Mouse (Mus musculus): Measurements from ENCODE around the gene Mrpl54.

Mrpl54 gene

DNA sequence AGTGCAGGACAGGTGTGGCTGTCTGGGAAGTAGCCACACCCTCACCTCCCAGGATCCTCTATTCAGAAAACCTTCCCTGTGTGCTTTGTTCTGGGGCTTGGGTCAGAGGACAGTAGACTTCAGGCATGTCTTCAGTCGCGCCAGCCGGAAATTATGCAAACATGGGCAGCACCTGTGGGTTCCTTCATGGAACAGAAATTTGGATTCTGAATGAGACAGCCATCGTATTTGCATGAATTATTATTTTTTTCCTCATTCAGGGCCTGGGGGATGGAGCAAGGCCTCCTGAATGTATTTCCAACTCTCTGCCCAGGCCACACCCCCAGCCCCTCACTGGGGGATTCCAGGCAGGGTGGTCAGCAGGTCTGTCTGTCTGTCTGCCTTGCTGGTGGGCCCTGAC is 5.7 kb downstream of the Mrpl54 start:
- no peak for DNase-seq (ENCODE audit: low read depth)

DNA sequence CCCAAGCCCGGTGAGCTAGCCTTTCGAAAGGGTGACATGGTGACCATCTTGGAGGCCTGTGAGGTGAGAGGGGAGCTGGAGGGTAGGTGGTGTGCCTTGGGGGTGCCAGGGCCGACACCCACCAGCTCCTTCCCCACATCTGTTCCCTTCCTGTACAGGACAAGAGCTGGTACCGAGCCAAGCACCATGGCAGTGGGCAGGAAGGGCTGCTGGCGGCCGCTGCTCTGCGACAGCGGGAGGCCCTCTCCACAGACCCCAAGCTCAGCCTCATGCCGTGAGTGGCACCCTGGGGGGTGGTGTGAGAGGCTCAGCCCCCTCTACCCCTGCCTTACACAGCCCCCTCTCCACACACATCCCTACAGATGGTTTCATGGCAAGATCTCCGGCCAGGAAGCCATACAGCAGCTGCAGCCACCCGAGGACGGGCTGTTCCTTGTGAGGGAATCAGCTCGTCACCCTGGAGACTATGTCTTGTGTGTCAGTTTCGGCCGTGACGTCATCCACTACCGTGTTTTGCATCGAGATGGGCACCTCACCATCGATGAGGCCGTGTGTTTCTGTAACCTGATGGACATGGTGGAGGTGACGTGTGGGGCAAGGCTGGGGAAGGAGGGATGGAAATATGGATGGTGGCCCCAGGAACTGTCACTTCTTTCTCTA is 7.4 kb downstream of the Mrpl54 start:
- no peak for DNase-seq (ENCODE audit: low read depth)

DNA sequence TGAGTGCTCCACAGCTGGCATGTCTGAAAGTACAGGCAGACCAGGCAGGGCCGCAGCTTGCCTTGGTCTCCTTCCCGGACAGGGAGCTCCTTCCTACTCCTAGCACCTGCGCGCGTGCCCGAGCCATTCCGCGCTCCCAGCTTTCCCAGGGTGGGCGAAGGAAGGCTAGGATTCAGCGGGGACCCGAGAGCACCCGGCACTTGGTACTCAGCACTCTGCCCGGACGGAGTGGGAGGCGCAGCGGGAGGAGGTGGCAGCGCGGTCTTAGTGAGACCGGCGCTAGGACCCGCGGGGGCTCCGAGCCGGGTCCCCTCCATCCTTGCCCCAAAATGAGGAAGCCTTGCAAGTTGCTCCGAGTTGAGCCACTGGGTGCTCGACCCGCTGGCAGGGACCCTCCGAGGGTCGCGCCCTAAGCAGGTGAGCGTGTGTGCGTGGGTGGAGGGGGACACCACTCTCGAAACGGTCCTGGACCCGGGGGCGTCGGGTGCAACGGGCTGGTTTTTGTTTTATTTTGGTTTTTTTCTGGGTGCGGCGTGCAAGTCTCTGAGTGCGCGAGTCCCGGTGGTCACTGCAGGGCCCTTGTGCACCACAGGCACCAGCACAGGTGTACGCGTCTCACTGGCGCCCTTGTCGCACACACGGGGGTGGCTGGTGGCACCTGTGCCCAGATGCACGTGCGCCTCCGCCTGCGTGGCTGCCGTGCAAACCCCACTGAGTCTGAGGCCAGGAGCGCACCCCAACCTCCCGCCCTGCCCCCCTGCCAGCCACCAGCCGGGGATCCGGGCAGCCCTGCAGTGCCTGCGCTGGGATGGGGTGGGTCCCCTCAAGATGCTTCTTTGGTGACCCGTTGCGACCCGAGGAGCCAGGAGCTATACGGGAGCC is 9.3 kb downstream of the Mrpl54 start:
- no peak for DNase-seq (ENCODE audit: low read depth)

DNA sequence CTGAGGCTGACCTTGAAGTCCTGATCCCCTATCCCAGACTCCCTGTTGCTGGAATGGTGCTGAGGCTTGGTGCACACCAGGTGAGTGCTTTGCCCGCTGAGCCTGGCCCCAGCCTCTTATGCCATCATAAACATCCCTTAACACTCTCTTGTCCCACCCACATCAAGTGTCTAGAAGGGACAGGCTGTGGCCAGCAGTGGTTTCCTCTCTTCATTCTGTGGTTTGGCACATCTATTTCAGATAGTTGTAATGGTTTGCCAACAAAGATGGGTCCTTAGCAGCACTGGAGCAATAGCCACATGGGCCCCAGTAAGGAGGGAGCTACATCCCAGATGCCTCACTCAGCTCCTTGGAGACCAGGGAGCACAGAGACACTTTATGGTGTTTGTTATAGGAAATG is 11.8 kb downstream of the Mrpl54 start:
- peak; percentile 85 for DNase-seq (ENCODE audit: low read depth)

DNA sequence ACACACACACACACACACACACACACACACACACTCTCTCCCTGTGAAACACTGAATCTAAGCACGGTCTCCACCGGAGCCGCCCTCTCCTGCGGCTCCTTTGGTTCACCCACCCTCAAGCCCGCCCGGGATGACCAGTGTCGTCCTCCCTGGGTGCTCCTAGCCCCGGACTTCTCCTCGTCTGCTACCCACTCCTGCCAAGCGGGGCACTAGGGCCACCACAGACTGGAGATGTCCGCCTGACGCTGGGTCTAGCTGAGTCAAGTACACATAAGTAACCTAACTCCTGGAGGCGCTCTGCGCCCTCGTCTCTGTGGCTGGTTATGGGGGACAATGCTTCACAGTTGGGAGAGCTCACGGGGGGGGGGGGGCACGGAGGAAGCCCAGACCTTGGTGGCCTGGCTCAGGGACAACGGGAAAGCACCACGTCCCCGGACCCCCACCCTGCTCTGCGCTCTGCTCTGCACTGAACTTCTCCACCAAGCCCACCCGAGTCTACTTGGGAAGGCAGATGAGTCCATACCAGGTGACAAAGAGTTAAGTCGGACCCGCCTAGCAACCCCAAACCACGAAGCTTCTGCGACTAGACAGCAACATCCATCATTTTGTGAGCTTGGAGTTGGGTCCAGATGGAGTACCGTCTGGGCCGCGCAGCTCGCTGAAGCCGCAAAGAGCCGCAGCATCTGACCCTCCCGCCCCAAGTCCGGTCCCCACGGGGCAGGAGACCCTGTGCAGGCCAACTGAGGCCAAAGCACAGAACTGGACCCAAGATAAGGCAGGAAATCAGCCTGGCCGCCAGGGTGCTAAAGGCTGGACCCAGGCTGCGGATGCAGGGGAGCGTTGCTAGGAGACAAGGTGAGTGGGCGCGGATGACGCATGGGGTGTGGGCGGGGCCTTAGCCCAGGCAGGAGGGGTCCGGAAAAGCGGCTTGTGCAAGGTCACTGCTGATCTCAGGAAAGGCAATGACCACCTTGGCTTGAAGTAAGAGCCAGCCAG is 14.0 kb downstream of the Mrpl54 start, which contains the start of gene Matk:
Gene Matk (plus strand): TSS at position 512 of the 996 bp plus-strand sequence.
- no peak for DNase-seq (ENCODE audit: low read depth)

DNA sequence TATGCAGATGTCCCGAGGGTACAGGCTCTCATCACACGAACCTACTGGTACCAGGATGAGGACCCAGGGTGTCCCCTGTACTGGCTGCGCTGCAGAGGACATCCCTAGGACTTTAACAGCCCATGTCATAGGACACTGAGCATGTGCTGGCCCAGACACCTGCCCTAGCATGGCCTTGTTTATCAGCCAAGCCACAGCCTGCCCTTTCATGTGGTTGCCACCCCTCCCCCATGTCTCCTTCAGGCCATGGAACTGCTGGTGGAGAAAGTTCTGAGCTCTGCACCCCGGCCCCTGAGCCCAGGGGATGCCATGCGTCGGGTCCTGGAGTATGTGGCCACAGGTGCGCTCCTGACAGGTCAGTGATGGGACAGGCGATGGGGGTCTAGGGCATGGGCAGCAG is 17.3 kb downstream of the Mrpl54 start:
- DNase-seq (ENCODE audit: low read depth): no peak

DNA sequence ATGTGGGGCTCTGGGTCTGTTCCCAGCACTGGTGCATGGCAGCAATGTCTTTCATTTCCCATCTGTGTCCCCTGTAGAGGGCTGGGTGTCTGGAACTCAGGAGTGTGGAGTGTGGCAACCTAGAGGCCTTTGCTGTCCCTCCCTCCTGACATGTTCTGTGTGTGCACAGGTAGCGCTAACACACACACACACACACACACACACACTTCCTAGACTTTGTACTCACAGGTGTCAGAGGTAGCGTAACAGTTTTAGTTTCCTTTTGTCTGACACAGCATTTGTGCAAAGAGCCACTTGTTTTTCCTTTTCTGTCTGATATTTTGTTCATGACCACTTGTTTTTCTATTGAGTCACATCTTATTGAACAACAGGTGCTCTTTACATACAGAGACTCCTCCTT is 18.9 kb downstream of the Mrpl54 start:
- DNase-seq (ENCODE audit: low read depth): no peak

DNA sequence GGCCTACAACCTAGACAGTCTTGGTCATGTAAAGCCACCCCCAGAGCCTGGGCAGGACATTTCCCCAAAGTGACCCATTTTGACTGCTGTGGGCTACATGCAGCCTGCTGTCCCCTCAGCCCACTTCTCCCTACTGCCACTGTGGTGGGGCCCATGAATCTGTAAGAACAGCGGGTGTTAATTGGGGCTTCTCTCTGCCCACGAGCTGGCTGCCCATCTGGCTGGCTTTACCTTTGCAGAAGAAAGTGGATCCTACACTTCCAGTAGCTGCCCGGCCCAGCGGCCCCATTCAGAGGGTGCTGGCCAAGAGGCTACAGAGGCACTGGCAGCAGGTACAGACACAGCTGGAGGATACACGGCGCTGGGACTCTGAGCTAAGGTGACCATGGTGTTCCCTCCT is 21.6 kb downstream of the Mrpl54 start:
- no peak for DNase-seq (ENCODE audit: low read depth)

DNA sequence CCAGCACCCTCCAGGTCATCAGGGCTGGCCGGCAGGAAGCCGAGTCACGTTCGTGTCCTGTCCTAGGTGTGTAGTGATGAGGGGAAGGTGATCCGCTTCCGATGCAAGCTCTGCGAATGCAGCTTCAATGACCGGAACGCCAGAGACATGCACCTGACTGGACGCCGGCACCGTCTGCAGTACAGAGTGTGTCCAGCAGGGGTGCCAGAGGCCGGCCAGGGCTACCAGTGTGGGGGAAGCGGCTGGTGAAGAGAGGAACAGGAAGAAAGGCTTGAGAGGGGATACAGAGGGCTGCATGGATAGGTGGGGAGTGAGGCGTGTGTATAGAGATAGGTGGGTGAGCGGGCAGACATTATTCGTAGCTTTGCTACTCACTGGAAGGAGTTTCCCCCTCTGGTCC is 22.1 kb downstream of the Mrpl54 start:
- DNase-seq (ENCODE audit: low read depth): peak; percentile 68

DNA sequence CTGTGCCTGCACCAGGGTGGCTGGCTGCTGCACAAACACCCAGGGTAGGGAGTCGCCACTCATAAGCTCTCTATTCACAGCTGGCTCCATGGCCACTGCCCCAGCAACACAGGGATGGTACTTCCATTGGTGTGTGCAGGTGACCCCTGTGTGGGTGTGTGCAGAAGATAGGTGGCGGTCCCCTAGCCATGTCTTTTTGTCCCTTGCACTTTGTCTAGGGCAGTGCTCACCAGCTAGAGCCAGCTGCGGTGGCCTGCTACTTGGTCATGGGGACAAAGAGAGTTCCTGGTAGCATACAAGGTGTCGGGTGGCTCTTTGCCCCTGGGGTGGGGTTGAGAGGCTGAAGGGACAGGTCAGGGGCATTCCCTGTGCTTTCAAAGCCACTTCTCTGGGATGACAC is 22.6 kb downstream of the Mrpl54 start:
- DNase-seq (ENCODE audit: low read depth): no peak

DNA sequence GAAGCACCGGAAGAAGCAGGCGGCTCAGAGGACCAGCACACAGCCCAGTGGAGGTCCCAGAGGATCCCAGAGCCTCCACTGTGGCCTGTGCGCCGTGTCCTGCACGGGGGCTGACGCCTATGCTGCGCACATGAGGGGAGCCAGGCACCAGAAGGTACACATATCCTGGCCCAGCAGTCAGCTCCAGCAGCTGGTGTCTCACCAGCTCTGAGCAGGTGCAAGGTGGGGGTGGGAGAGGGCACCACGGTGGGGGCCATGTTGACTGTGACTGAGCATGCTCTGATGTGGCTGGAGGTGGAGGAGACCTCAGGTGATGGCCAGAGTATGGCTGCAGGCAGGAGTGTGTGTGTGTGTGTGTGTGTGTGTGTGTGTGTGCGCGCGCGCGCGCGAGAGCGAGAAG is 24.7 kb downstream of the Mrpl54 start:
- no peak for DNase-seq (ENCODE audit: low read depth)

DNA sequence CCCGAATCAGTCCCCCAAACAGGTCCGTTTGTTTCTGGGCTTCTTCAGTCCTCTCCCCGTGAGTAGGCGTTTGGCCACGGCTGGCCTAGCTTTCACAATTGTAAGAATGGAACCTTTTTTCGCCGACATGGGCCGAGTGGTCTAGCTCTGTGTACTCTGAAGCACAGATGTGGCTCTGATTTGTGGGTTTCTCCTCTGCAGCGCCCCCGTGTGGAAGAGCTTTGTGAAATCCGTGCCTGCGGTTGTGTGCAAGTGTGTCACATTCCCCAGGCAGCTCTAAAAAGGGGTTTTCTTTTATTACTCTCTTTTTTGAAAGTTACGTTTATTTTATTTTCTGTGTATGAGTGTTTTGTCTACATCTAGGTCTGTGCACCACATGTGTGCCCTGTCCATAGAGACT is 25.9 kb downstream of the Mrpl54 start:
- peak; percentile 64 for DNase-seq (ENCODE audit: low read depth)

DNA sequence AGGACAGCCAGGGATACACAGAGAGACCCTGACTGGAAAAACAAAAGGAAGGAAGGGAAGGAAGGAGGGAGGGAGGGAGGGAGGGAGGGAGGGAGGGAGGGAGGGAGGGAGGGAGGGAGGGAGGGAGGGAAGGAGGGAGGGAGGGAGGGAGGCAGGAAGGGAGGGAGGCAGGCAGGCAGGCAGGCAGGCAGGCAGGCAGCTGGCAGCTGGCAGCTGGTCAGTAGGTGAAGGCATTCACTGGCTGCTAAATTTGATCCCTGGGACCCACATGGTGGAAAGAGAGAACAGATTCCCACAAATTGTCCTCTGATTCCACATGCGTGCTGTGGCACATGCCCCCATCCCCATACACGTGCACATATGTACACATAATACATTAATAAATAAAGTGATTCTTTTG is 28.1 kb downstream of the Mrpl54 start:
- DNase-seq (ENCODE audit: low read depth): no peak

DNA sequence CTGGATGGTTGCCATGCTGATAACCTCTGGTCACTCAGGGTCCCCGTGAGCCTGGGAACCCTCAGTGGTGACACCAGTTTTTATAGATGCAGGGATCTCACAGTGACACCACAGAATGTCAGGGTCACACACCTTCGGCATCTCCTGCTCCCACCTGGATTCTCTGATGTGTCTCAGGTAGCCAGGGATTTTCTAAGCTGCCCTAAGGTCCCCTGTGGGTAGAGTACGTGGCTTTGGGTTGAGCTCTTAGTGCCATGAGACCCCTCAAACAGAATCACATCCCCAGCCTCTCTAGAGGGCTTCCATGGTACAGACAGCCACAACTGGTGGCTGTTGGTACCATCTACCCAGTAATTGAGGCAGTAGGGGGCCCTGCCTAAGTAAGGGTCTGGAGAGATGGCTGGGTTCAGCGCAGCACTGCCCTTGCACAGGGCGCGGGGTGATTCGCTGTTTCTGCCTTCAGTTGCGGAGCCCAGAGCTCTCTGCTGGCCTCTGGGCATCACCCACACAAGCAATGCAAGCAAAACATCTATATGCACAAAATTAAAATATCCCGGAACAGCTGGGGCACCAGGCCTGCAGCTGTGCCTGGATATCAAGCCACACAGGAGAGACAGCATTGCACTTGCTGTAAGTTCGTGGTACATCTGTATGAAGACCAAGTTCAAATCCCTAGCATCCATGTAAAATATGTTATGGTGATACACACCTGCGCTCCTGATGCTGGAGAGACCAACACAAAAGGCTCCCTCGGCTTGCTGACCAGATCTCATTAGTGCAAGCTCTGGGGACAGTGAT is 30.1 kb downstream of the Mrpl54 start:
- DNase-seq (ENCODE audit: low read depth): no peak

DNA sequence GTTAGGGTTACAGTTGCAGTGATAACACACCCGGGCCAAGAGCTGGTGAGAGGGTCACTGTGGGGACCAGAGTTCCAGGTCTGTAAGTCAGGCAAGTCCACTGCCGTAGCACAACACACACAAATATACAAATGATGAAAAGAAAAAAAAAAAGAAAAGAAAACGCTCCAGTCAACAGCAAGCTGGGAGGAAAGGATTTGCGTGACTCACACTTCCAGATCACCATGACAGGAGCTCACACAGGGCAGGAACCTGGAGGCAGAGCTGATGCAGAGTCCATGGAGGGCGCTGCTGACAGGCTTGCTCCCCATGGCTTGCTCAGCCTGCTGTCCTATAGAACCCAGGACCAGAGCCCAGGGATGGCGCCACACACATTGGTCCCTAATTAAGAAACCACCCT is 32.5 kb downstream of the Mrpl54 start:
- DNase-seq (ENCODE audit: low read depth): peak; percentile 22

DNA sequence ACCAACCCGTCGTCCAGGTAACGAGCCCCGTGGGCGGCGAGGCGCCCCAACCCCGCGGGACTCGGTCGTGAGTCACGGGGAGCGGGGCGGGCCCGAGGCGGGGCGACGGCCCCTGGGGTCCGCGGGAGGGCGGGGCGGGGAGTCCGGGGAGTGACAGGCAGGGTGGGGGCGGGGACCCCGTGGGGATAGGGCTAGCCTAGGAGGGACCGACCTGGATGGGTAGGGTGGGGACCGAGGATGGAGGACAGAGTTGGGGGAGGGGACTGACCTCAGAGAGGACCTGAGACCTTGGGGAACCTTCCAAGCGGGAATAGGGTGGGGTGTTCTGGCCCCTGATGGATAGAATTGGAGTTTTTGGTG is 33.5 kb downstream of the Mrpl54 start:
- DNase-seq (ENCODE audit: low read depth): no peak

DNA sequence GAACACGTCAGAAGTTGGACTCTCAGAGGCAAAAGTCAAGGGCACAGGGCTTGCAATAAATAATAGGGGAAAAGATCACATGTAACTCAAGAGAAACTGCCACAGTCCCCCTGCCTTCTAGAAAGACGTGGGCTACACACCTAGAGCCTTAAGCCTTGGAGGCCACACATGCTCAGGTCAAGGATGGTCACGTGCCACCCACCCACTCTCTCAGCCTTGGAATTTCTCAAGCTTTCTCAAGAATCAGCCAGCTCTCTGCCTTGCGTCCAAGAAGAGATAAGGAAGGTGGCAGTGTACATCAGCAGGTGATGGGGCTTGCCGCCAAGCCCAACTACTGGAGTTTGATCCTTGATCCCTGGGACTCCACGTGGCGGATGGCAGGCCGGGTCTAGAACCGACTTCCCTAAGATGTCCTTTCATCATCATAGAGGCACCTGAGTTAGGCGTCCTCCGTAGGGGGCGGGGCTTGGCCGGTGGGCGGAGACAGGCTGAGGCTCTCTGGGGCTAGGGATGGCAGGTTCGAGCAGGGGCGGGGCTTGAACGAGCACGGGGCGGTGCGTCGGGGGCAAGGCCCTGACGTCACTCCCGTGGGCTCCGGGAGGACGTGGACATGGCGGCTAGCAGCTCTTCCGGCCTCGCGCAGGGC is 34.0 kb downstream of the Mrpl54 start, which contains the start of gene Zfr2:
Gene Zfr2 (plus strand): TSS at position 576 of the 646 bp plus-strand sequence.
- DNase-seq (ENCODE audit: low read depth): peak; percentile 84

DNA sequence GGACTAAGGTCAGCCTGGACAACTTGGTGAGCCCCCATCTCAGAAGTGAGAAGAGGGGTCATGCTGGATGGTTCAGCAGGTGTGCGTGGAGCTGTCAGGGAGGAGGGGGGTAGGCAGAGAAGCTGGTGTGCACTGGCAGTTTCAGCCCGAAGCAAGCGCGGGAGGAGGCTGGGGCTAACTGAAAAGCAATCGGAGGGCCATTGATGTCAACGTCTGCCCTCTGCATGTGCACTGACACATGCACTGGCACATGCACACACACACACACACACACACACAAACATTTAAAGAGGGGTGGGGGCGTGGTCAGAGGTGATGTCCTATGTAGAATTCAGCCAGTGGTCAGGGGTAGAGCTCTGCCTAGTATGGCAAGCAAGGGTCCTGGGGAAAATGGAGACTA is 35.3 kb downstream of the Mrpl54 start:
- no peak for DNase-seq (ENCODE audit: low read depth)

DNA sequence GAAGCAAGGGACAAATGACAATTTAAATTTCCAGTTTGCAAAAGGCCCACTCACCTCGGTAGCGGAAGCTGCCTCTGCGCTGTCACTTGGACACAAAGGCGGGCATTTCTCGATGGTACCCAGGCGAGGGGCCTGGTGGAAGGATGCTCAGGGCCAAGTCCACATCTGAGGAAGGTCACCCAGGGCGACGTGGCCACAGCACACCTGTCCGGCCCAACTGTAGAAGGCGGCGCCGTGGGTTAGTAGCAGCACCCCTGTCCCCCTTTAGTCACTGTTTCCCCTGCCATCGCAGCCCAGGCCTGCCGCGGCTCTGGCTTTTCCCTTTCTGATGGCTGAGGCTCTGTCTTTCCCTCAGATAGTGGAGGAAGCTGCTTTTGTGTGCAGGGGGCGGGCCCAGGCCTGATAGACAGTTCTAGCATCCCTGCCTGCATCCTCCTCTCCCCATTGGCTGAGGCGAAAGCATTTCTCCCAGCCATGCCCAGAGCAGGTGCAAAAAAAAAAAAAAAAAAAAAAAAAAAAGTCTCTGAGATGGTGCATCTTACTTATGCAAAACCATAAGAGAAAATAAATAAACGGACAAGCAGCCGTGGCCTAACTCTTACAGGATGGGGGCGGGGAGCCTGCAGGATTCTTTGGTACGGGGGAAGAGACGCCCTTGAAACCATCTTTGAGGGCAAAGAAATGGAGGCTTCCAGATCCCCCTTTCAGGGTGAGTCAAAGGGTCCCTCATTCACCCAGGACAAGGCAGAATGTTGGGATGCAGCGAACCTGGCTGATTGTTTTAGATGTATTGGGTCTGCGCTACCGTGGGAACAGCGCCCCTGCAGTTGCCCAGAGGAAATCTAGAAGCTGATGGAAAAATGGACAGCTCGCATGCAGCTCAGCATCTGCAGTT is 36.0 kb downstream of the Mrpl54 start, which contains the start of gene Atcay:
Gene Atcay (minus strand): TSS at position 396 of the 895 bp plus-strand sequence.
- no peak for DNase-seq (ENCODE audit: low read depth)

Data from 416B (cell line).